Mouse (Mus musculus): ENCODE measurements around the gene Ercc1. TPM values are rescaled to one million over a fixed set of nuclear protein-coding genes. Genes with fewer than 3 reads are reported as not detected.

The Ercc1 gene
- polyA plus RNA-seq, 1 experiment from 2014 or later: 14.0 TPM

DNA sequence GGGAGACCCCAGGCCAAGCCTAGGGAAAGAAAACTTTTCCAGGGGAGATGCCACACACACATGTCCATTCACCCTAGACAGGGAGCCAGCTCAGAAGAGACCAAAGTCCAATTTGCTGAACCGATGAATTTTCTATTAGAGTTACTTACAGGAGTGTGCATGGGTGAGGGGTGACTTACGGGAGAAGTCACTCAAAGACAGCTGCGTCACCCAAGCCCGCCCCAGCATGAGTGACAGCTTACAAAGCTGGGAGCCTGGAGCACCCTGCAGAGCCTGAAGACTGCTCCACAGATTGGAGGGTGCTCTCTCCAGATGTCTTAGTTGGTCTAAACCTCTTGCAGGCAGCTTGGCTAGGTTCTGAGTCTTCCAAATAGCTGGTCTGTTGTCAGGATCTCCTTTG lies 32.6 kb upstream of the Ercc1 start:
- ATAC-seq (ENCODE audit: insufficient read depth): no peak
- H3K27ac ChIP-seq (replicated peaks): no peak overlapping the region
- H3K9ac ChIP-seq: no peak overlapping the region
- H3K4me2 ChIP-seq: no peak overlapping the region
- no peak overlapping the region for H3K4me3 ChIP-seq (replicated peaks)
- 26% methylated on average over 4 of the region's 4 CpGs for WGBS (ENCODE audit: insufficient replicate concordance)
- peaks cover 32% of the 10 kb centered on the region for H3K4me1 ChIP-seq (replicated peaks)
- H3K27me3 ChIP-seq: peaks cover 85% of the 10 kb centered on the region
- H3K9me3 ChIP-seq (replicated peaks): no peaks in the 10 kb centered on the region
- no peaks in the 10 kb centered on the region for H3K36me3 ChIP-seq (replicated peaks)

DNA sequence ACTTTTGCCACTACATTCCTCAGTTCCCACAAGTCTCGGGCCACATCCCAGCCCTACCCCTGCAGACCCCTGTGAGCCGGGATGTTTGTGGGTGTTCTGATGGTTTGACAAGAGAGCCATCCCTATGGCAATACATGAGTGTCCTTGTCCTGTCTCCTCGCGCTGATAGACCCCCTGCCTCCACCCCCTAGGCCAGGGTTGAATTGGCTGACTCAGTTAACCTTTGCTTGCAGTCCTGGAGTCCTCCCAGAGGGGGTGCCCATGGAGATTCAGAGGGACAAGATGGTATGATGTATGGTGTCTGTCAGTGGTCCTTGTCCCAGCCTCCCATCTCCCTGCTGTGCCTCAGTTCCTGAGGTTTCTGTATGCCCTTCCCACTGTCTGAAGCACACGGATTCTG lies 30.5 kb upstream of the Ercc1 start:
- no peaks in the 10 kb centered on the region for H3K36me3 ChIP-seq (replicated peaks)
- no peak overlapping the region for H3K9ac ChIP-seq
- H3K4me3 ChIP-seq (replicated peaks): no peak overlapping the region
- no peaks in the 10 kb centered on the region for H3K9me3 ChIP-seq (replicated peaks)
- peaks cover 17% of the 10 kb centered on the region for H3K4me1 ChIP-seq (replicated peaks)
- no peak for ATAC-seq (ENCODE audit: insufficient read depth)
- H3K27me3 ChIP-seq: peaks cover 87% of the 10 kb centered on the region
- WGBS (ENCODE audit: insufficient replicate concordance): 36% methylated on average over 5 of the region's 5 CpGs
- no peak overlapping the region for H3K27ac ChIP-seq (replicated peaks)
- no peak overlapping the region for H3K4me2 ChIP-seq

DNA sequence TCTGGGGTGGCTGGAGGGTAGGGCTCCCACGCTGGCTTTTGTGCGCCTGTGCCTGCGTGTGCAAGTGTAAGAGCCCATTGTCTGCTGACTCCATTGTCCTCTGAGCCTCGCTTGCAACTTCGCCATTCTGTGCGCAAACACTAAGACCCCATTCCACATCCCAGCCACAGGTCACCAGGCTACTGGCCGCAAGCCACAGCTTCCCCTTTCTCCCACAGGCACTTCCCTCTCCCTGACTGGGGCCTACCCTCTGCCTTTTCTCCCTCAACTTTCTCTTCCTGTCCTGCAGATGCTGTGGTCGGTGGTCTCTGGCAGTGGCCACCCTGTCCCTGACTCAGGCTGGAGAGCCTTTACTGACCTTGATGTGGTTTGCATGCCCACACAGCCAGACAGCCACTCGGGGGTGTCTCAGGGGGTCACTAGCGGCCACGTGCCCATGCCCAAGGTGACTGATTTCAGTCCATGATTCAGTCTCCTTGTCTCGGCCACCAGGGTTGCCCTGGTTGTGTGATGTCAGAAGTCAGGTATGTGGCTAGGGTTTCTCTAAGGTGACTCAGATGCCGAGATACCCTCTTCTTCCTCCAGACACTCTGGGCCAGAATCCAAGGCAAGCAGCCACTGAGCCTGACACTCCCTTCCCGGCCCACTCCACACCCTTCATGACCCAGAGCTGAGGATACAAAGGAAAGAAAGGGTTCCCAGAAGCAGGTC lies 28.0 kb upstream of the Ercc1 start:
- H3K36me3 ChIP-seq (replicated peaks): no peaks in the 10 kb centered on the region
- 13% methylated on average over 14 of the region's 14 CpGs for WGBS (ENCODE audit: insufficient replicate concordance)
- H3K4me1 ChIP-seq (replicated peaks): peaks cover 17% of the 10 kb centered on the region
- H3K4me3 ChIP-seq (replicated peaks): no peak overlapping the region
- H3K9me3 ChIP-seq (replicated peaks): no peaks in the 10 kb centered on the region
- no peak for ATAC-seq (ENCODE audit: insufficient read depth)
- H3K9ac ChIP-seq: no peak overlapping the region
- H3K27me3 ChIP-seq: peaks cover 93% of the 10 kb centered on the region
- H3K4me2 ChIP-seq: 0 out of 2 replicates have a peak overlapping the region, but pooled peaks have one; percentile 1
- no peak overlapping the region for H3K27ac ChIP-seq (replicated peaks)

DNA sequence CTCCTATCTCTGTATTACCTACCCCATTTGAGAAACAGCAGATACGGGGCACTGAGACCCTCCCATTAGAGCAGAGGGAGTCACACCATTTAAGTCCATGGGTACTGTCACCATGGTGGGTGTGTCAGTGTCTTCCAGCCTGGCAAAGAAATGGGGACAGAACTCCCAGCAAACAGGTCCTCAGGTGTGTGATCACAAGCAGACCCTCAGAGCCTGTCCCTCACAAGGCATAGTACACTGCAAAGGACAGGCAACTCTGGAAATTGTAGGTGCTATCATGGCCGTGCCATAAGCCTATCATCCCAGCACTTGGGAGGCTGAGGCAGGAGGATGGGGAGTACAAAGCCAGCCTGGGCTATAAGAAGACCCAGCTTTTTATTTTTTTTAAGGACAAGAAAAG lies 26.4 kb upstream of the Ercc1 start:
- no peak overlapping the region for H3K4me2 ChIP-seq
- H3K4me1 ChIP-seq (replicated peaks): peaks cover 17% of the 10 kb centered on the region
- no peak overlapping the region for H3K4me3 ChIP-seq (replicated peaks)
- WGBS (ENCODE audit: insufficient replicate concordance): 52% methylated on average over 2 of the region's 2 CpGs
- no peak for ATAC-seq (ENCODE audit: insufficient read depth)
- no peak overlapping the region for H3K27ac ChIP-seq (replicated peaks)
- H3K9me3 ChIP-seq (replicated peaks): no peaks in the 10 kb centered on the region
- H3K27me3 ChIP-seq: peaks cover 97% of the 10 kb centered on the region
- no peak overlapping the region for H3K9ac ChIP-seq
- H3K36me3 ChIP-seq (replicated peaks): no peaks in the 10 kb centered on the region

DNA sequence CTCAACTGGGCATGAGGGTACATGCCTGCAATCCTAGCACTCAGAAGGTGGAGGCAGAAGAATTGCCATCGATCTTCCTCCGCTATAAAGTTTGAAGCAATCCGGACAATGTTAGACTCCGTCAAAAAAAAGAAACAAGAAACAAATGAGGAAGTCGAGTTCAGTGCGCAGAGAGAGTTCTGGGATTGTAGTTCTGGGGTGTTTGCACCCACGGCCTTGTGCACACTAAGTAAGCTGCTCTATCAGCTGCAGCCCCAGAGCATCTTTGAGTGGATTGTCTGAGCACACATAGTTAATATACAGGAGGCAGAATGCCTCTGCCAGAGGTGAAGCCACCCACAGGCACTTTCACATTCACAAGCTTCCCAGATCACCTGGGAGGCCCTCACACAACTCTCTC lies 25.9 kb upstream of the Ercc1 start:
- H3K27ac ChIP-seq (replicated peaks): no peak overlapping the region
- H3K4me2 ChIP-seq: no peak overlapping the region
- peaks cover 97% of the 10 kb centered on the region for H3K27me3 ChIP-seq
- H3K4me1 ChIP-seq (replicated peaks): peaks cover 17% of the 10 kb centered on the region
- H3K36me3 ChIP-seq (replicated peaks): no peaks in the 10 kb centered on the region
- no peak overlapping the region for H3K9ac ChIP-seq
- 19% methylated on average over 7 of the region's 7 CpGs for WGBS (ENCODE audit: insufficient replicate concordance)
- H3K4me3 ChIP-seq (replicated peaks): no peak overlapping the region
- no peaks in the 10 kb centered on the region for H3K9me3 ChIP-seq (replicated peaks)
- ATAC-seq (ENCODE audit: insufficient read depth): no peak

DNA sequence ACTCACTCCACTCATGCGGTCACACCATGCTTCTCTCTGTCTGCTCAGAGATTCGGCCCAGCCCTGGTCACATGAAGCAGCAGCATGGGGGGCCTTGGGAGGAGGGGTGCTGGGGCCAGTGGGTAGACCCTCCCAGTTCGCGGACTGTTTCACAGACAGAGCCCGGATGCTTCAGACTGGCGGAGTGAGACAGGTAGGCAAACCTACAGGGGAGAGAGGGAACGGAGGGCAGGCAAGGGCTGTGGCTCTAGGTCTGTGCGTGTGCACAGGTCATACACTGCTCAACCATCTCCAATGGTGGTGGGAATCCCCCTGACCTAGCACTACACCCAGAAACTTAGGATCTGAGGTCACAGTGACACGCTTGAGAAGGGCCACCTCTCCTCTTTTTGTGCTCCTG lies 25.1 kb upstream of the Ercc1 start:
- WGBS (ENCODE audit: insufficient replicate concordance): 30% methylated on average over 9 of the region's 9 CpGs
- peaks cover 97% of the 10 kb centered on the region for H3K27me3 ChIP-seq
- H3K27ac ChIP-seq (replicated peaks): no peak overlapping the region
- H3K4me3 ChIP-seq (replicated peaks): peak overlapping the region; percentile 50
- no peaks in the 10 kb centered on the region for H3K36me3 ChIP-seq (replicated peaks)
- peaks cover 17% of the 10 kb centered on the region for H3K4me1 ChIP-seq (replicated peaks)
- ATAC-seq (ENCODE audit: insufficient read depth): peak; percentile 30; the same call in 1 of the 2 replicates
- no peaks in the 10 kb centered on the region for H3K9me3 ChIP-seq (replicated peaks)
- no peak overlapping the region for H3K9ac ChIP-seq
- H3K4me2 ChIP-seq: peak overlapping the region; percentile 76

DNA sequence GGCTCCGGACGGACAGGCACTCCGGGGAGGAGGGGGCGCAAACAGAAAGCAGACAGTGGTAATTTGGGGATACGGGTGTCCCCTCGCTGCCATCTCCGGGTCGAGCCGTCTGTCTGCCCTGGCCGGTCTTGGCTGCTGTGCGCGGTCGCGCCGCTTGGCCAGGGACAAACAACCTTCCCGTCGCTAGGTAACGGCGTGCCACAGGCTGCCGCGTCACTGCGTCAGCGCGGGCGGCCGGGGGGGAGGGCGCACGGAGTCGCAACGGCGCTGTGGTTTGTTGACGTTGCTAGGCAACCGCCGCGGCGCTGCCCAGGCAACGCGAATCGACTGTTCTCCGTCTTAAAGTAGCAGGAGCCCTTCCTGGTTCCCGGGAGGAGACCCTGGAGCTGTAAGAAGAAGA lies 24.7 kb upstream of the Ercc1 start:
- peak; percentile 70 for ATAC-seq (ENCODE audit: insufficient read depth)
- no peaks in the 10 kb centered on the region for H3K36me3 ChIP-seq (replicated peaks)
- peaks cover 96% of the 10 kb centered on the region for H3K27me3 ChIP-seq
- peaks cover 17% of the 10 kb centered on the region for H3K4me1 ChIP-seq (replicated peaks)
- WGBS (ENCODE audit: insufficient replicate concordance): 0% methylated on average over 41 of the region's 41 CpGs
- no peaks in the 10 kb centered on the region for H3K9me3 ChIP-seq (replicated peaks)
- H3K4me3 ChIP-seq (replicated peaks): peak overlapping the region; percentile 50
- H3K4me2 ChIP-seq: peak overlapping the region; percentile 76
- no peak overlapping the region for H3K9ac ChIP-seq
- no peak overlapping the region for H3K27ac ChIP-seq (replicated peaks)

DNA sequence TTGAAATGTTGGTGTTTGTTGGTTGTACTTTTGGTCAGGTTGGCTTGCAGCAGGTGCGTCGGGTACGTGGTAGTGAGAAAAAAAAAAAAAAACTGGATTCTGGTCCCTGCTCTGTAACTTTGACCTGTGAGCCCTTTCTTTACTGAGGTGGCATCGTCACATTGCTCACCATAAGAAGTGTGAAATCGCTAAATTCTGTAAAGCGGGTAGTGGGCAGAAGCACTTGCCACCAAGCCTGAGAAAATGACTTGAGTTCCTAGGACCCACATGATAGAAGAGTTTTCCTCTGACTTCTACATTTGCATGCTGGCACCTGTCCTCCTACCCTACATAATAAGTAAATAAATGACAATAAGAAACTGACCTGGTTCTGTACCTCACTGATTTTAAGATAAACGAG lies 23.9 kb upstream of the Ercc1 start:
- 28% methylated on average over 7 of the region's 7 CpGs for WGBS (ENCODE audit: insufficient replicate concordance)
- no peak overlapping the region for H3K27ac ChIP-seq (replicated peaks)
- H3K4me3 ChIP-seq (replicated peaks): no peak overlapping the region
- ATAC-seq (ENCODE audit: insufficient read depth): no peak
- peaks cover 22% of the 10 kb centered on the region for H3K4me1 ChIP-seq (replicated peaks)
- H3K9ac ChIP-seq: no peak overlapping the region
- no peaks in the 10 kb centered on the region for H3K9me3 ChIP-seq (replicated peaks)
- peak overlapping the region; percentile 76; the same call in 1 of the 2 replicates for H3K4me2 ChIP-seq
- H3K36me3 ChIP-seq (replicated peaks): no peaks in the 10 kb centered on the region
- peaks cover 93% of the 10 kb centered on the region for H3K27me3 ChIP-seq

DNA sequence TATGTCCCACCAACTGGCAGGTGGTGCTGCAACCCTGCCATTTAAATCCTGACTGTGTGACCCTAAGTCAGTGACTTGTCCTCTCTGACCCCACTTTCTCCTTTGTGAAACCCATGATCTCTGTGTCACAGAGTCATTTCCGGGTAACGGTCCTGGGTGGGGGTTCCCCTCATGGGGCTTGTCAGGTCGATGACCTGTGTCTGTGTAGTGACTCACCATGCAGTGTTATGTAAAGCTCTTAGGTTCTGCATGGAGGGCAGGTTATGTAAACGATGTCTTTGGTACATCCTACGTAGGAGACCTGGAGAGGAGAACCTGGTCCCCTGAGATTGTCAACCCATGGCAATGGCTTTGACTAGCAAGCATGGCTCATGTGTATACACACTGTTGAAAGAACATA lies 23.1 kb upstream of the Ercc1 start:
- Histone ChIP-seq H3K36me3 (replicated peaks) (no peaks in the 10 kb centered on the region), H3K27me3 (peaks cover 87% of the 10 kb centered on the region), H3K4me2 (no peak overlapping the region), H3K4me3 (replicated peaks) (no peak overlapping the region), H3K4me1 (replicated peaks) (peaks cover 30% of the 10 kb centered on the region), H3K9me3 (replicated peaks) (no peaks in the 10 kb centered on the region), H3K9ac (no peak overlapping the region), H3K27ac (replicated peaks) (no peak overlapping the region)
- no peak for ATAC-seq (ENCODE audit: insufficient read depth)
- WGBS (ENCODE audit: insufficient replicate concordance): 49% methylated on average over 5 of the region's 5 CpGs

DNA sequence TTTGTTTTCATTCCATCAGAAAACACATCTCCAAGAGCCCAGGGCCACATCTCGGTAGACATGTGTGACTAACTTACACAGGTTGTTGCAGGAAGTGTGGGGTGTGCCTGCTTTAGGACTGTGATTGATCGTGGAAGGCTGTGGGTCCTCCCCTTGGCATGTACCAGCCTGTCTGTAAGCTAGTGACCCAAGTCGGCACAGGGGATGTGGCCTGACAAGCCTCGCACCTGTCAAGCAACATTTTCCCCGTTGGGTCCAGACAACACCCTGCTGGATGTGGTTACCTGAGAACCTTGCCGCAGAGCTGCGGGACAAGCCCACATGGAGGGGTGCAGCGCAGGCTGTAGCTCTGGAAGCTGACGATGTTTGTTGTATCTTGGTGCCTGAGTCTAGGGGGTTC lies 22.1 kb upstream of the Ercc1 start:
- H3K9ac ChIP-seq: no peak overlapping the region

DNA sequence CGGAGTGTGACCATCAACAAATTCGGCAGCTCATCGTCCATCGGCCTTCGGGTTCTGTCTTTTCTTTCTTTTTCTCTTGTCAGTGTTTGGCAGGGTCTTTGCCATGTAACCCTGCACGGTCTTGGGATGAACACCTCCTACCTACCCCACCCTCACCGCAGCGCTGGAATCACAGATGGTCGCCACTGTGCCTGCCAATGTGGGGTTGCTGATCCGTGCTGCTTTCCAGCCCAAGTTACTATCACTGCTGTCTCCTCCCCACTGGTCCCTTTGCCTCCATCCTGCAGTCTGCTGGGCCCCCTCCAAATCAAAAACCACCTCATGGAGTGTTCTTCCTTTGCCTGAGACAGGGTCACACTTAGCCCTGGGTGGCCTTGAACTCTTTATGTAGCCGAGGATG lies 20.4 kb upstream of the Ercc1 start:
- Histone ChIP-seq H3K9me3 (replicated peaks) (no peaks in the 10 kb centered on the region), H3K4me1 (replicated peaks) (peaks cover 46% of the 10 kb centered on the region), H3K27ac (replicated peaks) (no peak overlapping the region), H3K9ac (no peak overlapping the region), H3K36me3 (replicated peaks) (no peaks in the 10 kb centered on the region), H3K4me2 (no peak overlapping the region), H3K27me3 (peaks cover 77% of the 10 kb centered on the region), H3K4me3 (replicated peaks) (no peak overlapping the region)
- ATAC-seq (ENCODE audit: insufficient read depth): no peak
- WGBS (ENCODE audit: insufficient replicate concordance): 73% methylated on average over 11 of the region's 11 CpGs

More for the DNA sequence above, 22.1 kb upstream of the Ercc1 start:
- no peak for ATAC-seq (ENCODE audit: insufficient read depth)
- peaks cover 83% of the 10 kb centered on the region for H3K27me3 ChIP-seq
- no peak overlapping the region for H3K4me3 ChIP-seq (replicated peaks)
- no peak overlapping the region for H3K4me2 ChIP-seq
- no peaks in the 10 kb centered on the region for H3K9me3 ChIP-seq (replicated peaks)
- H3K27ac ChIP-seq (replicated peaks): no peak overlapping the region
- H3K36me3 ChIP-seq (replicated peaks): no peaks in the 10 kb centered on the region
- WGBS (ENCODE audit: insufficient replicate concordance): 41% methylated on average over 9 of the region's 9 CpGs
- H3K4me1 ChIP-seq (replicated peaks): peaks cover 41% of the 10 kb centered on the region
